Mouse (Mus musculus): ENCODE data around the gene Ppp1r12b.

The Ppp1r12b gene

DNA sequence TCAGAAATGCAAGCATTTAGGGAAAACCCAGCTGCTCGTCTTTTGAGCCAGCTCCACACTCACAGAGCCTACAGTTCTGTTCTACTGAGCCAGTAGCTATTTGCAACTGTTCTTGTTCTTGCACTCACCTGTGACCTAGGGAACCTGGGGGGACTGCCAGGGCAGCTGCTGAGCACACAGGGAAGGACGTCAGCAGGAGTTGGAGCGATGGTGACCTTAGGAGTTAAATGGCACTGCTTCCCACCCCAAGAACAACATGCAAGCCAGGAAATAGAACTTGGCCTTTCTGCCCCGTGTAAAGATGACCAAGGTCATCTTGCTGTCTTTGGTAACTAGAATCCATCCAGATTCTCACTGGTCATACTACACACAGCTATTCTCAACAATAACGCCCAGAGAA lies 195.1 kb downstream of the Ppp1r12b start:
- no peak for DNase-seq (ENCODE audit: low spot score)

DNA sequence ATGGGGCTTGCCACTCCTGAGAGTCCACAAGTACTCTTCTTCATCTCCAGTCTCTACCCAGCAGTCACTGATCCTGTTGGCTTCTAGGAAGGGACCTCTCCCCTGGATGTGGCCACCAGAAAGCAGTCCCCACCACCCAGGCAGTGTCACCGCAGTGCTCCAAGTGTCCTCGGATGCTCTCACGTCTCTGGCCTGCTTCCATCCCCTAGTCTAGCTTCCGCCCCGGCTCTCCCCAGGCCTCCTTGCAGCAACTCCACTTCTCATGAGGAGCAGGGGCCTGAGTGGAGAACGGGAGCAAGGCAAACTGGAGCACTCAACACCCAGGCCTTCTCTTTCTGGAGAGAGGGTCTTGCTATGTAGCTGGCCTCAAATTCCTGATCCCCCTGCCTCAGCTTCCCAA lies 196.6 kb downstream of the Ppp1r12b start:
- no peak for DNase-seq (ENCODE audit: low spot score)

DNA sequence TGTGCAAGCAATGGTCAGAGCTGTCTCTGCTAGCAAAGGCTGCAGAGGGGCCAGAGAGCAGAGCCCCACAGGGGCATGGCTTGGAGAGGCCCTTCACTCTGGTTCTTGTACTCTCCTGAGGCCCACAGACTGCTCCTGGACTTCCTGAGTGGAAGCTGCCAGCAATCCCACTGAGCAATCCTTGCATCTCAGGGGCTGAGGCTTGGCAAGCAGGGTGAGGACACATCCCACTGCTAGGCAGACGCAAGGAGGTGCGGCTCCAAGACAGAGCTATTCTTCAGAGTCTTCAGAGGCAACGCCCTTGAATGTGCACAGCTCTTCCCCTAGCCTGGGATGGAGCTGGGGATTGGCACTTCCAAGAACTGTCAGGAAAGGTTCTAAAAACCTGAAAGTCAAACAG lies 198.5 kb downstream of the Ppp1r12b start:
- DNase-seq (ENCODE audit: low spot score) = no peak

DNA sequence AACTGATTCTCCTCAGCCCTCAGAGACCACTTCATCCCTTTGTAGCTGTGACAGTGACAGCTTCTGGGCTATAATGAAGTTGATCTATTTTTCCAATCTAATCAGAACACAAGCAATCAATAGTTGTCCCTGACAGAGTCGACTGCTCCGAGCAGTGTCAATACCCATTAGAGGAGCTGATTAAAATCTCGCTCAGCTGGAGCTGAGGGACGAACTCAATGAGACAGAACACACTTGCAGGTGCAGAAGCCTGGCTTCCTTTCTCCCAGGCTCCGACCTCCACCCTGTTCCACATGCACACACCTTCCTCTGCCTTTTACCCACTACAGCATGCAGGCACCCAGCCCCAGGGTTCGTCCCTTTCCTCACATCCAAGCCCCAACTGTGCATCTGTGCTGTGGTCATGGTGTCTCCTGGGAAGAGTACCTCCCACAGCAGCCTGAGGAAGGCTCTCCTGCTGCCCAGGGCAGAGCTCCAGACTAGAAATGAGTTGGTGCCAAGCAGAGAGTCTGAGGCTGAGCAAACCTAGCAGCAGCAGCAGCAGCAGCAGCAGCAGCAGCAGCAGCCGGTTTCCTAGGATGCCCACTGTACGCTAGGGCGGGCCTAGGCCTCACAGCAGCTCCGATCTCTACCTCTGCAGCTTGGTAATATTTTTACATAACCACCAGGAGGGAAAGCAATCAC lies 199.4 kb downstream of the Ppp1r12b start:
- no peak for DNase-seq (ENCODE audit: low spot score)

DNA sequence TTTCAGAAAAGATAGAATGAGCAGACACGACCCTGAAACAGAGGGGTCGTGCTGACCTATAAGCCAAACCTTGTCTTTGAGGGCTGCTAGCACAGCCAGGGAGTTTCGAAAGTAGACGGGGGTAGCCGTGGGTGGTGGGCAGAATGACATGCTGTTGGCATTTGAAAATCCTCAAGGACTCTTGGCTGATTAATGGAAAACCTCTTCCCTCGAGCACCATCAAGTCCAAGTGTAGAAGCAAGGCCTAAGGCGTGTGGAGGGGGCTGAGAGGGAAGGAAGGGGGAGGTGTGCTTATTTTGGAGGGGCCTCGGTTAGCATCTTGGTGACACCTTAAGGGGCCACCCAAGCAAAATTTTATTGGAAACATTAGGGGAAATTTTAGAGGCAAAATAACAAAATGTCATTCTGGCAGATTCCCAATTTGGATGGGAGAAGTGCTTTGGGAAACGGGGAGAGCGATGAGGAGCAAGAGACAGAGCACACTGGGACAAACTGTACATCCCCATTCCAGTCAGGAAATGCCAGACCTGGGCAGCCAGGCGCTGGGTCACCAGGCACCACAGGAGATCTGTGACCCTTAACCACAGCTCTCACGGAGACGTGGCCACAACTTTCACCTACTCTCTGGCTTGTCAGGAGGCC lies 200.1 kb downstream of the Ppp1r12b start:
- no peak for DNase-seq (ENCODE audit: low spot score)

DNA sequence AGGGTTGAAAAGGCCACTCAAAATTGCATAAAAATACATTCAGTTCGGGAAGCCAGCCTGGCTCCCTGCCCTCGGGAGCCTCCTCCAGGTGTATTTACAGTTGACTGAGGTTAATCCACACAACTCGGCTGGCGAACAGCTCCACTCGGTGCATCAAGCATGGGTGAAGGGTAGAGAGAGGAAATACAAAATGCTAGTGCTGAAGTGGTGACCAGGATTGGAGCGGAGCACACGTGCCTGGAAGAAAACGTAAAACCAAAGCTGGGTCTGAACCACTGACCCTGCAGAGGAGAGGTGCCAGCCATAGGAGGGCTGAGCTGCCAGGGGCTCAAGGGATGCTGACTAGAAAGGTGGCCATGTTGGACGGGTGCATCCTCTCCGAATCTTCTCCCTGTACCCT lies 200.9 kb downstream of the Ppp1r12b start:
- no peak for DNase-seq (ENCODE audit: low spot score)

DNA sequence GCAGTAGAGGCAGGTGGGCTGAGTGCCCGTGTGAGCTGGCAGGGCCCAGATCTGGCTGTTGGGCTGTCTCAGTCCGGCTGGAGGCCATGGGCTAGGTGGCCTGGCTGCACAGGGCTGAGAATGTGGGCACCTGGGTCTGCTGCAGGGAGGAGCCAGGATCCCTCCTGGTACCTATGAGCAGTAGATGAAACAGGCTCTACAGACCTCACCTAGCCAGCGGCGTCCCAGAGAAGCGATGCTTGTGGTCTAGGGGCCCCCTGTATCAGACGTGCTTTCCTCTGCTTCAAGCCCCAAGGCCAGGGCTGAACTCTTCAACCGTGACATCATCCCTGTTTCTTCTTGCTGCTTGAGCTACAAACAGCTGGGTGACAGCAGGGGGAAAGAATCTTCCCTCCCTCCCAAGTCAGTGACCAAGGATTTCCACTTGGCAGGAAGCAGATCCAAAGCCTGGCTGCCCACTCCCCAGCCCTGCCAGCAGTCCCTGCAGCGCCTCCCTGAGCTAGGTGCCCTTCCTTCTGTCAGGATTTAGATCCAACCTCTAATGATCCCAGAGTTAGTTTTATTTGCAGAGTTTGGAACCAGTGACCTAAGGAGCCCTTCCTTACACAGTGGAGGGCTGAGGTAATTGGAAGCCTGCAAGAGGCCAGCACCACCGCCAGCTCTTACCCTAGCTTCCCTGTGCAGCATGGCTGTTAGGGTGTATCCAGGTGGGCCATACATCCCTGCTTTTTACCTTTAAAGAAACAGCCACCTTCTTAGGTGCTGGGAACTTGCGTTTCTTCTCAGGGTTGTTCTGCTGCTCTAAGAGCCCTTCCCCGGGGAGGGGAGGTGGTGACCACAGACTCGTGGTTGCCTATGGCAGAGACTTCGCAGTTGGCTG lies 201.8 kb downstream of the Ppp1r12b start:
- DNase-seq (ENCODE audit: low spot score) = peak; percentile 20

DNA sequence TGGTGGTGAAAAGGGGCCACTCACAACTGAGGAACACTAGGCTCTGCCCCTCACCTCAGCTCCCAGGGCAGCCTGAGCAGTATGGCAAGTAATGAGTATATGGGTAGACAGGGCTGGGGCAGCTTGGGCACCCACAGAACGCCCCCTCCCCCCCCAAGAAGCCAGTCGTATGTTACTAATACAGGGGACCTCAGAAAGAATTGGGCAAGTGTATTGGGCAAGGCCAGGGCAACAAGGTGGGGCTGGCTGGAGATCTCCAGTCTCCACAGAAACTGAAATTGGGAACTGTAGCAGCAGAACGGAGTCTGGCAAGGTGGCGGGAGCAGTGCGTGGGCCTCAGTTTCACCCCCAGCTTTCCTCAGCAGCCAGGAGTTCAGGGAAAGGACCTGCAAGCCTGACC lies 203.3 kb downstream of the Ppp1r12b start:
- DNase-seq (ENCODE audit: low spot score) = no peak

DNA sequence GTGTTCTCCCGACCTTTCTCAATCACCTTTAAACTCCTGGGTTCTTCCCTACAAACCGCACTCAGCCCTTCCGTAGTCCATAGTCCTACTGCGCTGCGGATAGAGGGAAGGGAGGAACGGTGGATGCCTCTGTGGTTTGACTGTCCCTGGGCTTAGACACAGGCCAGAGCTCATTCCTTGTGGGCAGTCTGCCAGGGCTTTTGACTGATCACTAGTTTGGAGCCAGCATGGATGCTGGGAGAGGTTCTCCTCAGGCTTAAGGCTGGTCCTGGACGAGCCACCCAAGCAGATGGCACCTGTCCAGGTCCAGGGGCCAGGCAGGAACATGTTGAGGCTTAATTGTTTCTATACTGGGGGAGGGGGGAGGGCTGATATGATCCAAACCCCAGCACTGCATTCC lies 205.9 kb downstream of the Ppp1r12b start:
- peak; percentile 75 for DNase-seq (ENCODE audit: low spot score)

DNA sequence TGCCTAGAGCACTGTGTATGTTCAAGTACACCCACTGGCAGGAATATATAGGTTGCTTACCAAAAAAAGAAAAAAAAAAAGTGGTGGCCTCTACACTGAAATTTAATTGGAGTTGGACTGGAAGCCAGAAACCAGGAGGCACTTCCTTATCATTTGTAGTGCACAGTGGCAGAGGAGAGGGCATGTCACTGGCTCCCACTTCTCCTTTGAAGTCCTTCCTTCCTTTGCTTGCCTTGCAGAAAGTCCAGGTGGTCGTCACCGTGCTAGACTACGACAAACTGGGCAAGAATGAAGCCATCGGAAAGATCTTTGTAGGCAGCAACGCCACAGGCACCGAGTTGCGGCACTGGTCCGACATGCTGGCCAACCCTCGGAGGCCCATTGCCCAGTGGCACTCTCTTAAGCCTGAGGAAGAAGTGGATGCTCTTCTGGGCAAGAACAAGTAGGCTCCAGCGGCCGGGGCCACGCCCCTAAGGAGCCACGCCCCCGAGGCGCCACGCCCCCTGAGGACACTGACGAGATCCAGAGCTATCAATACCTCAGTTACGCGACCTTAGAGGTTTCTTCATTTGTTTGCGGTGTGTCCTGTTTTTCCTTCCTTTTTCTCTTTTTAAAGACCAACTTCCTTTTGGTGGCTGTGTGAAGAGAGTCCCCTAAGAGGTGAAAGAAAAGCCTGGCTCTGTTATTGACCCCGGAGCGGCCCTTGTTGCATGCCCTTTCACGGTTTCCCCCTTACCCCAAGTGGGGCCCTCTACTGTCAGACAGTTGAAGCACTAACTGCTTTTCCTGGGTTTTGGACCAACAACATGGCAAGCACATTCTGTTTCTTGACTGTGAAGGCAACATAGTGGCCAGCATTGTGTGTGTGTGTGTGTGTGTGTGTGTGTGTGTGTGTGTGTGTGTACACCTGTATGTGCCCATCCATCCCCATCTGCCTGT lies 208.2 kb downstream of the Ppp1r12b start:
- no peak for DNase-seq (ENCODE audit: low spot score)

DNA sequence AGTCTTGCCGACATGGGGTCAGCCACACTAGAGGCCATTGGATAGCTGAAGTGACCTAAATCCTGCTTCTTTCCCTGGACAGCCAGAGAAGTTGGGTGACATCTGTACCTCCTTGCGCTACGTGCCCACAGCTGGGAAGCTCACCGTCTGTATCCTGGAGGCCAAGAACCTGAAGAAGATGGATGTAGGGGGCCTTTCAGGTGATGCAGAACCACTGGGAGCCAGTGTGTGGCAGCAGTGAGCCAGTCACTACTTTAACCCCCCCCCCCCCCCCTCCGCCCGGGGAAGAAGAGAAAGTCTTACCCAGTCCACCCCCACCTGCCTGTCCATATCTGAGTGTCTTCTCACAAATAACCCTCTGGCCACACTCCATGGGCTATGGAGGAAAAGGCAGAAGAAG lies 210.1 kb downstream of the Ppp1r12b start:
- no peak for DNase-seq (ENCODE audit: low spot score)

DNA sequence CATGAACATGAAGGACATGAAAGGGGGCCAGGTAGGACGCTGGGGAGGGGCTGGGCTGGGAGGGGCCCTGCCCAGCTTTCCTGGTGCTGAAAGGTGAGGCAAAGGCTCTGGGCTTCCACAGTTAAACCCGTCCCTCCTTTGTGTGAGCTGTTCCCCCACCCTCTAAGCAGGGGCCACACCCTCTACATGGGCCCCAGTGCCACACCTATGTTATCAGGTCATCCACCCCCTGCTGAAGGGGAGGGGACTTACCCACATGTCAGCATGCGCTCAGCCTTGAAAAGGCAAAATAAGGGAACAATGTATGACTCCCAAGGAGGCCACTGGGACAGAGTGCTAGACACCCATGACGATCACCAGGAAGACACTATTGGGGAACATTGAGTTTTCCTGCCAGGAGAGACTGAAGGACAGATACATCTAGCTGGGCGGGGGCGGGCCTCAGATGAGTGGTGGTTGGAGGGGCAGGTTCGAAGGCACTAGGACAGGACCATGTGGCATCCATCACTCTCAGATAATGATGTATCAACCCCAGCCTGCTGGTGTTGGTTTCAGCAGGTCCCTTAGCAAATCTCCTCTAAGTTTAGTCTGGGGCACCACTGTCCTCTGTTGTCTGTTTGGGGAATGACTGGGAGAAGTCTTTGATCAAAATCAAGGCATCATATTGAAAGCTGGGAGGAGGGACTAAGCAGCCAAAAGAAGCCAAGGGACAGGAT lies 213.6 kb downstream of the Ppp1r12b start:
- DNase-seq (ENCODE audit: low spot score) = no peak

DNA sequence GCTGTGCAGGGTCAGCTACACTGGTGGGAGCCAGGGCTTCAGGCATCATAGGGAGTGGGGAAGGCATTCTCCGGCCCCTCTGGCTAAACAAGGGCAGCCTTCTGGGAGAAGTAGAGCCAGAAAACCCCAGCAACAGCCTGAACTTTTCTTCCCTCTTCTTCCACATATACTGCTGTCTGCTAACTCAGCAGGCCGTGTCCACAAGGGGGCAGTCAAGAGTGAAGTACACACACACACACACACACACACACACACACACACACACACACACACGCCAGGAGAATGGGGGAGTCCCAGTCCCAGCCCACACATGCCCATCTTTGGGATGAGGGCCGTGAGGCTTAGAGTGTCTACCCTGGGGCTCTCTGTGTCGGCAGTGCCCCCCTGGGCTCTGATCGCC lies 214.3 kb downstream of the Ppp1r12b start:
- DNase-seq (ENCODE audit: low spot score) = no peak

DNA sequence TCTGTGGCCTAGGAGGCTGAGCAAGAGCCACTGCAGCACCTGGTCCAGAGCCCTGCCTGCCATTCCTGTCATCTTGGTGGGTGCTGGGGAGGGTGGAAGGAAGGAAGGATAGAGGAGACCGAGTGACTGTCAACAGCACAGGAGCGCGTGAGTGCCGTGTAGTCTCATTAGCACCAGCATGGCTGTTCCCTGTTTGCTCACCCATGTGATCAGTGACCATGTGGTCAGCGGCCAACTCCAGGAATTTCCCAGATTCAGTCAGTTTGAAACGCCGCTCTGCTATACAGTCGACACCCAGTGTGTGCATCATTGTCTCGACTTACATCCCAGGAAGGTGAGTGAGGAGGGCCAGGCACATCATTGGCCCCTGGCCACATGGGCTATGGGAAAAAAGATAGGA lies 218.3 kb downstream of the Ppp1r12b start:
- DNase-seq (ENCODE audit: low spot score) = no peak

DNA sequence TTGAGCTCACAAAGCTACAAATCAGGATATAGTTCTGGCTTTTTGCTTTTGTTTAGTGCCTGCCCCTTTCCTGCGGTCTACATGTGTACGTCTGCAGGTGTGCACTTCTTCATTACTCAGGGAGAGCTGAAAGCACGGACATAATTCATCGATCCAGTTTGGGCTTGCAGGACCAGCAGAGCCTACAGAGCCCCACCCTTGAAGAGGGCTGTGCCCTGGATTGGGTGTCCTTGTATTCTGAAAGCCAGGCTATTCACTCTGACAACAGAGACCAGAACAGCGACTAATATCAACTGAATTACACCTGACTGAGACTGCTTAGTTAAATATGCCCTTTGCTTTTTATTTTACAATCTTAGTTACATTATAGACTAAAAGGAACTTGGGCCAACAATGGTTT lies 222.1 kb downstream of the Ppp1r12b start:
- no peak for DNase-seq (ENCODE audit: low spot score)

DNA sequence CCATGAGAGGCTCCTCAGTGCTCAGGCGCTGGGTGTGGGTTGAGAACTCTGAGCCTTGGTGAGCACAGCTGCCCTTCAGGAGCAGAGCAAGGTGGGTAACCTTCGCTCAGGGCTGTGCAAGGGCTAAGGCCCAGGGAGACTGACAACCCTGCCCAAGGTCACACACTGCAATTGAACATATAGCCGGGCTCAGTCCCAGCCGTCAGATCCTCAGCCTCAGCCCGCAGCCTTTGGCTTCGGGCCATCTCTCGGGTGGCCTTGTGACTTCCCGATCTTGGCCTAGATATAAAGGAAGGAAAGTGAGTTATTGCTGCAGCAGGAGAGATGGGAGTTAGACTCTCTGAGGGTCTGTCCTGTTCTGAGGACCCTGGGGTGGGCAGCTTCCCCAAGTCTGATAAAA lies 228.5 kb downstream of the Ppp1r12b start:
- no peak for DNase-seq (ENCODE audit: low spot score)

DNA sequence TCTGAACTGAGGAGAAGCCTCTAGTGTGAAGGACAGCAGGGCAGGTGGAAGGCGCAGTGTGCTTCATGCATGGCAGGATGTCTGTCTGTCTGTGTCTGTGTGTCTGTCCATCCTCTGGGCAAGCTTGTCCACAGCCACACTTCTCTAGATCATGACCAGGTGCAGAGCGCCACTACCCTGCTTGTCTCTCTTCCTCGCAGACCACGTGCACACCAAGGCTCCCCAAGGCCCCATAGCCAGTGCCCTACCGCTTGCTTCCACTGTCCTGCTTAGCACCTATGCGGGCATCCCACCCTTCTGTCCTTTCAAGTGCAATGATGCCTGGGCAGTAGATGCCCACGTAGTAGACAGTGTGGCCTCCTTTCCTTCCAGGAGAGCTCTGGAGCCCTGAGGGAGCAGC lies 229.3 kb downstream of the Ppp1r12b start:
- no peak for DNase-seq (ENCODE audit: low spot score)

DNA sequence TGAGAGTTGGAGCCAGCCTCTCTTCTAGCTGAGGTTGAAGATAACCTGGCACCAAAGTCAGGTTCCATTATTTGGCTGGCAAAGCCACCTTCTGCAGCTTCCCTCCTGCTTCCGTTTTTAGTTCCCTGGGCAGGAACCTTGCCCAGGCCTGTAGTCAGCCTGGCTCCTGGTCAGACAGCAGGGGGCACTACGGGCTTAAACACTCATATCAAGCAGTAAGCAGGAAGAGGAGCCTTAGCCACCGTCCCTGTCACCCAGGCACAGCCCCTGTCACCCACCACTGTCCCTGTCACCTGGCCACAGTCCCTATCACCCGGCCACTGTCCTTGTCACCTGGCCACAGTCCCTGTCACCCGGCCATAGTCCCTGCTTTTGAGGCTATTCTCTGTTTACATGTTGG lies 230.5 kb downstream of the Ppp1r12b start:
- peak; percentile 41 for DNase-seq (ENCODE audit: low spot score)

DNA sequence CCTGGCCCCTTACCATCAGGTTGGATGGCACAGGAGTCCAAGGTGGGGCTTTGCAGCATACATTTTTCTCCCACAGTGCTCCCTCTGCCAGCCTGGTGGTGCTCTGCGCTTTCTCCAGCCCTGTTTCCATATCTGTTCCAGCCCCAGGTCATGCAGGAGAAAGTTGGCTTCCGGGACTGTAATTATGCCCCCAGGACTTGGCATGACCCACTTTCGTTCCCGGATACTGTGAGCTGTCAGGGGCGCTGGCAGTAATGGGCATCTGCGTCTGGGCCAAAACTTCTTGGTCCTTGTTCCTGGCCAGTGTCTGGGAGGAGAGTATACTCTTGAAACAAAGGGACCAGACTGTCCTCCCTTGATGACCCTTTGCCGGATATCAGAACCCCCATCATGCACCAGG lies 232.9 kb downstream of the Ppp1r12b start:
- no peak for DNase-seq (ENCODE audit: low spot score)

DNA sequence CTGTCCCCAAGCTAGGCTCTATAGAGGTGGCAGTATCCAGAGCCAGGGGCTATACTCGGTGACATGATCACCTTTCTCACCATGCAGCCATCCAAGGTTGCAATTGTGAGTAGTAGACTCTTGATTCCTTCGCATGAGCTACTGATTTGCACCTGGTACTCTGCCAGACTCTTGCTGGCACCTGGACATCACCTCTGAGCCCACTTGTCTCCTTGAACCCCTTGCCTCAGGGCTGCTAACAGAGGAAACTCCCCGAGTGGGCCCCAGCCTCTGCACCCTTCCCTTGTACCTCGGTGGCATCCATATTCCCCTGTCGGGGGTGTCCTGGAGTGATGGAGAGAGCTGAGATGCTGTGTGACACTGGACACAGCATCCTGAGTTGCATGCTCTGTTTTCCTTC lies 234.3 kb downstream of the Ppp1r12b start:
- DNase-seq (ENCODE audit: low spot score) = no peak

DNA sequence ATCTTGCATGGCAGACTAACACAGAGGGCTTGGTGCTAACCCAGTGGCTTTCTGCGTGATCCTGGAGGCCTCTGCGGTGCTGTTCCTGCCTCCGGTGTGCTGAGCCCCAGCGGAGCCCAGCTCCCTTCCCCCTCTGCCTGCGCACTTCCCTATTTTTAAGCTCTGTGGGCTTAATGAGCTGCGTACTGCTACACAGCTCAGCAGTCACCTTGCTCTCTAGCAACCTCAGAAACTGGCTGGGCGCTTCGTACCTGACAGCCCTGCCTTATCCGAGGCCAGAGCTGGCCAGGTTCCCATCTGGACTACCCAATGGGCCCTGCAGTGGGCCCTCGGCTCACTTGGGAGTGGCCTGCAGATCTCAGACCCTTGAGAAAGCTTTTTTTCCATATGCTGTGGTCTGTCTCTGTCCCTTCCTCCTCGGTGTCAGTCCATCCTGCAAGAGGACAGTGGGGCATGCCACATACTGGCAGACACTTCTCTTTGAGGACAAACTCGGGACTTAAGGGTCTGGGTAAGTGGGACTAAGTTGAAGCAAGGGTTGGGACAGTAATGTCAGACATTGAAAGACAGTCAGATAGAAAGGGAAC lies 235.9 kb downstream of the Ppp1r12b start:
- no peak for DNase-seq (ENCODE audit: low spot score)
